Mouse (Mus musculus) forebrain, embryonic 15.5 days (tissue): ENCODE data around the gene Kbtbd13. TPM values are rescaled to one million over a fixed set of nuclear protein-coding genes. Genes with fewer than 3 reads are reported as not detected.

Source experiments
- ATAC-seq: fragments of 200-750 bp; cut with Nextera tagmentation; replicated peaks from 2 replicates; pipeline ENCODE4 v1.8.0; 2017; ENCODE audit warnings: mild to moderate bottlenecking, moderate TSS enrichment, moderate library complexity
- H3K27ac ChIP-seq: fragments of 300-500 bp; sonication (generic); replicated peaks from 2 replicates; pipeline ENCODE4 v1.5.1; 2015; ENCODE audit warnings: mild to moderate bottlenecking, inconsistent platforms
- H3K27me3 ChIP-seq: fragments of 300-500 bp; sonication (generic); 2 replicates; pipeline ENCODE4 v1.6.1; 2015; ENCODE audit warnings: inconsistent platforms
- H3K36me3 ChIP-seq: fragments of 300-500 bp; sonication (generic); 2 replicates; pipeline ENCODE4 v1.6.1; 2015; ENCODE audit warnings: mild to moderate bottlenecking, inconsistent platforms
- H3K4me1 ChIP-seq: fragments of 300-500 bp; sonication (generic); 2 replicates; pipeline ENCODE4 v1.6.1; 2015; ENCODE audit warnings: inconsistent platforms
- H3K4me2 ChIP-seq: fragments of 300-500 bp; sonication (generic); replicated peaks from 2 replicates; pipeline ENCODE4 v1.6.1; 2015; ENCODE audit warnings: mild to moderate bottlenecking, inconsistent platforms
- H3K4me3 ChIP-seq: fragments of 300-500 bp; sonication (generic); 2 replicates; pipeline ENCODE4 v1.5.1; 2015; ENCODE audit warnings: mild to moderate bottlenecking, inconsistent platforms
- H3K9ac ChIP-seq: fragments of 300-500 bp; sonication (generic); replicated peaks from 2 replicates; pipeline ENCODE4 v1.6.1; 2015; ENCODE audit warnings: mild to moderate bottlenecking, inconsistent platforms
- H3K9me3 ChIP-seq: fragments of 300-500 bp; sonication (generic); 2 replicates; pipeline ENCODE4 v1.6.1; 2016; ENCODE audit warnings: inconsistent platforms
- WGBS: fragments of 180-500 bp; shearing (Covaris S2); methylation state at CpG from one replicate; pipeline ENCODE4 v1.1.7; 2015; ENCODE audit warnings: mixed read lengths; 5-methylcytosine and 5-hydroxymethylcytosine counted together
- polyA plus RNA-seq: library from polyadenylated mRNA; unstranded; fragments of >200 nt; fragmentation: Nextera tagmentation; extraction: Ambion mirVana; gene quantifications from 2 replicates; pipeline ENCODE4 v1.2.1, GENCODE M21; 2015

Gene Kbtbd13
- polyA plus RNA-seq, 1 experiment from 2014 or later = 0.56 TPM

DNA sequence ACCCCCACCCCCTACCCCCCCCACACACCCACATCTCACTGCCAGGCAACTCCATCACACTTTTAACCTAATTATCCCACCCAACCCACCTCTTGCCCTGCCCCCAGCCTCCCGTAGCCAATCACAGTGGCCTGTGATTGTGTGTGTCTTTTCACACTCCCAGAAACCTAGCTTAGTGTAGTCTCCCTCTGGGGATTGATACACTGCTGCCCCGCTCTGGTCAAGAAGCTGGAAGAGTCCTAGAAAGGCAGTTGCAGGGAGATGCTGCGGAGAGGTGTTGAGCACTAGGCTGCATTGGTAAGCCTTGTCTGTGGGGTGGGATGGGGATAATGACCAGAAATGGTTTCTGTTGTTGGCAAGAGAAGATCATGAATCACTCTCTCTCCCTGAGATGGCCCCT, 26.3 kb upstream of the Kbtbd13 start:
- Histone ChIP-seq H3K36me3 (no peaks in the 10 kb centered on the region), H3K9me3 (no peaks in the 10 kb centered on the region), H3K4me1 (no peaks in the 10 kb centered on the region), H3K27me3 (no peaks in the 10 kb centered on the region), H3K27ac (no peak overlapping the region), H3K9ac (no peak overlapping the region), H3K4me2 (no peak overlapping the region), H3K4me3 (no peak overlapping the region)
- WGBS = 24% methylated on average over 3 of the region's 3 CpGs
- no peak for ATAC-seq

DNA sequence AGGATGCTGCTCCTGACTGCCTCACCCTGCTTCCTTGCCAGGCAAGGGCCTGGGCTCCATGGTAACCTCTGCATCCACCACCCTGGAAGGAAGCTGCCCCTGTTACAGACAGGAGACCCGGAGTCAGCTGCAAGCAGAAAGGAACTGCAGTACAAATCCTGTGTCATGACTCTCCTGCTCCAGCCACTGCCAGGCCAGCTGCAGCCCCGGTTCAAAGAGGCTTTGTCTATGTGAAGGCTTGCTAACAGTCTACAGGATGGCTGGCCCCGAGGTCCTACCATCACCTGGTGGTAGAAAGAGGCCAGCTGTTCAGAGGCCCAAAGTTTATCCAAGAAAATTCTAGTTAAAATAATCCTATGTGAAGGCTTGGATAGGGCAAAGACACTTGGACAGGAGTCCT, 19.9 kb upstream of the Kbtbd13 start:
- no peak for ATAC-seq
- no peak overlapping the region for H3K4me2 ChIP-seq

DNA sequence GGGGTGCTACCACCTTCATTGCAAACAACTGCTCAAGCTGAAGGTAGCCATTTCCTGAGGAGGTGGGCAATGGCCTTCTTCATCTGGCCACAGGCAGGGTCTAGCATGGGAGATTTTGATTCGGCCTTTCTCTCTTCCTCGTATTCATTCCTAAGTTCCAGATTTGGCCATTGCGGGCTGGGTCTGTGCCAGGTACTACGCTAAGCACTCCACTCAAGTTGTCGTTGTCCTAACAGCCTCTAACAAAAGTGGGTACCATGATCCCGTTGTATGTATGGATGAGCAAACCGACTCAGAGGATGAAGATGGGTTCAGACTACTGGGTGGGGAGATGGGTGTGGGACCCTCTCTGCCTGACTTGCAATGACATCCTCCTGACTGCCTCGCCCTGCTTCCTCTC, 18.9 kb upstream of the Kbtbd13 start:
- Histone ChIP-seq H3K4me3 (no peak overlapping the region), H3K9me3 (no peaks in the 10 kb centered on the region), H3K9ac (no peak overlapping the region), H3K4me1 (no peaks in the 10 kb centered on the region), H3K4me2 (no peak overlapping the region), H3K27ac (no peak overlapping the region), H3K36me3 (no peaks in the 10 kb centered on the region), H3K27me3 (no peaks in the 10 kb centered on the region)
- WGBS = 88% methylated on average over 8 of the region's 8 CpGs
- ATAC-seq = no peak

More for the DNA sequence above, 19.9 kb upstream of the Kbtbd13 start:
- Histone ChIP-seq H3K4me3 (no peak overlapping the region), H3K27ac (no peak overlapping the region), H3K9ac (no peak overlapping the region), H3K4me1 (no peaks in the 10 kb centered on the region), H3K27me3 (no peaks in the 10 kb centered on the region), H3K36me3 (no peaks in the 10 kb centered on the region), H3K9me3 (no peaks in the 10 kb centered on the region)
- 70% methylated on average over 3 of the region's 3 CpGs for WGBS

DNA sequence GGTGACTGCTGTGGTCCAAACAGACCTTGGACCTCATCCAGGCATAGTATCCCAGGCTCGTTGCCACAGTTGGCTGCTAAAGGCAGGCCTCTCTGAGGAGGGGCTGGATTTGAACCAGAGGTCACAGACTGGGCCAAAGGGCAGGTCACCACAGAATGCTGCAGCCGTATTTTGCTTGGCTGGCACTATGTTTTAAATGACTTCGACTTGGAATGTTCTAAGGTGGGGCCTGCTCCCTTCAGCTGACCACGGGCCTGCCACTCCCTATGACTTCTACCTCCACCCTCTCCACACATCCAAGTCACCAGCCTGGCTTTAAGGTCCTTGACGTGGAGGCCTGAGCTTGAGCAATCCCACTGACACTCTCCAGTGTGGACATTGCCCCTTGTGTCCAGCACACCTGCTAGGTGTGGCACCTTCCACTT, 17.4 kb upstream of the Kbtbd13 start:
- Histone ChIP-seq H3K27ac (no peak overlapping the region), H3K4me2 (no peak overlapping the region), H3K4me1 (peaks cover 8% of the 10 kb centered on the region), H3K4me3 (no peak overlapping the region), H3K27me3 (no peaks in the 10 kb centered on the region), H3K36me3 (no peaks in the 10 kb centered on the region), H3K9ac (no peak overlapping the region), H3K9me3 (no peaks in the 10 kb centered on the region)
- no peak for ATAC-seq
- 79% methylated on average over 5 of the region's 5 CpGs for WGBS

DNA sequence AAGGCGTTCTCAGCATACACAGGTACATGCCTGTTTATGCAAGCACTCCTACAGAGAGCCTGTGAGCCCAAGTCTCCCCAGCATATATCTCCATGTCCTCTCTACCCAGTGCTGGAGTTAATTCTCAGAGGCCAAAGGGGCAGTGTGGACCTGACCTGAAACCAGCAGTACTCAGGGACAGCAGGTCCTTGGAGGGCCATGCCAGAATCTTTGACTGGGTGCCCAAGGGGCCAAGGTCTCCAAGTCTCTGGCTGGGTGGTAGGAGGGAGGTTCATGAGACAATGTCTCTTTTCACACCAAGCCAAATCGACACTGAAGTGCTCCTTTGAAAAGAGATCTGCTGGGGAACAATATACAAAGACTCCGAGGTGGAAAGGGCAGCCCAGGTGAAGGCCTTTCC, 16.4 kb upstream of the Kbtbd13 start:
- Histone ChIP-seq H3K4me2 (no peak overlapping the region), H3K36me3 (no peaks in the 10 kb centered on the region), H3K9me3 (no peaks in the 10 kb centered on the region), H3K27ac (no peak overlapping the region), H3K9ac (no peak overlapping the region), H3K4me3 (no peak overlapping the region), H3K4me1 (peaks cover 8% of the 10 kb centered on the region), H3K27me3 (no peaks in the 10 kb centered on the region)
- WGBS = 70% methylated on average over 3 of the region's 3 CpGs
- ATAC-seq = no peak

DNA sequence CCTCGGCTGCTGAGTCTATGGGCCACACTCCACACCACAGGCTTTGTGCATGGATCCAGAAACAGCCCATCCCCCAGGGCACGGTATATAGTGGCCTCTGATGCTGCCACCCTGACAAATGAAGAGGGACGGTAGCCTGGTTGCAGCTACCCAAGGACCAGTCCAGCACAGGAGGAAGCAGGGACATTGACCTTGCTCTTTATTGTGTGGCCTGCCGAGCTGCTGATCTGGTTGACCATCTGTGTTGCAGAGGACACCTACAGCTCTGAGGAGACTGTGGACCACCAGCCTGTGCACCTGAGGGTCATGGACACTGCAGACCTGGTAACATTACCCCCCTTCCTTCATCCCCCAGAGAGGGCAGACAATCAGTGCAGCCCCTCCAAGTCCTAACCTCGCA, 15.9 kb upstream of the Kbtbd13 start:
- no peaks in the 10 kb centered on the region for H3K27me3 ChIP-seq
- WGBS = 93% methylated on average over 5 of the region's 5 CpGs
- H3K4me1 ChIP-seq = peaks cover 8% of the 10 kb centered on the region
- no peak overlapping the region for H3K9ac ChIP-seq
- no peak overlapping the region for H3K4me2 ChIP-seq
- H3K36me3 ChIP-seq = no peaks in the 10 kb centered on the region
- H3K9me3 ChIP-seq = no peaks in the 10 kb centered on the region
- no peak overlapping the region for H3K4me3 ChIP-seq
- ATAC-seq = no peak
- no peak overlapping the region for H3K27ac ChIP-seq

DNA sequence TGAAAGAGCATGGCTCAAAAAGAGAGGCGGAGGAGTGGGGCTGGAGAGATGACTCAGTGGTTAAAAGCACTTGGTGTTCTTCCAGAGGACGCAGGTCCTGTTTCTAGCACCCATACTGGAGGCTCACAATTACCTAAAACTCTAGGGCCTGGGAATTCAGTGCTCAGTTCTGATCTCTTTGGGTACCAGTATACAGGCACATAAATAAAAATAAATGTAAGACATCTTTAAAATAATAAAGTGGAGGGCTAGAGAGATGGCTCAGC, 13.7 kb upstream of the Kbtbd13 start:
- 83% methylated on average over 2 of the region's 2 CpGs for WGBS
- no peak overlapping the region for H3K4me2 ChIP-seq
- H3K36me3 ChIP-seq = no peaks in the 10 kb centered on the region
- H3K27ac ChIP-seq = no peak overlapping the region
- no peaks in the 10 kb centered on the region for H3K9me3 ChIP-seq
- H3K4me3 ChIP-seq = no peak overlapping the region
- no peak overlapping the region for H3K9ac ChIP-seq
- H3K4me1 ChIP-seq = peaks cover 8% of the 10 kb centered on the region
- ATAC-seq = no peak
- H3K27me3 ChIP-seq = no peaks in the 10 kb centered on the region

DNA sequence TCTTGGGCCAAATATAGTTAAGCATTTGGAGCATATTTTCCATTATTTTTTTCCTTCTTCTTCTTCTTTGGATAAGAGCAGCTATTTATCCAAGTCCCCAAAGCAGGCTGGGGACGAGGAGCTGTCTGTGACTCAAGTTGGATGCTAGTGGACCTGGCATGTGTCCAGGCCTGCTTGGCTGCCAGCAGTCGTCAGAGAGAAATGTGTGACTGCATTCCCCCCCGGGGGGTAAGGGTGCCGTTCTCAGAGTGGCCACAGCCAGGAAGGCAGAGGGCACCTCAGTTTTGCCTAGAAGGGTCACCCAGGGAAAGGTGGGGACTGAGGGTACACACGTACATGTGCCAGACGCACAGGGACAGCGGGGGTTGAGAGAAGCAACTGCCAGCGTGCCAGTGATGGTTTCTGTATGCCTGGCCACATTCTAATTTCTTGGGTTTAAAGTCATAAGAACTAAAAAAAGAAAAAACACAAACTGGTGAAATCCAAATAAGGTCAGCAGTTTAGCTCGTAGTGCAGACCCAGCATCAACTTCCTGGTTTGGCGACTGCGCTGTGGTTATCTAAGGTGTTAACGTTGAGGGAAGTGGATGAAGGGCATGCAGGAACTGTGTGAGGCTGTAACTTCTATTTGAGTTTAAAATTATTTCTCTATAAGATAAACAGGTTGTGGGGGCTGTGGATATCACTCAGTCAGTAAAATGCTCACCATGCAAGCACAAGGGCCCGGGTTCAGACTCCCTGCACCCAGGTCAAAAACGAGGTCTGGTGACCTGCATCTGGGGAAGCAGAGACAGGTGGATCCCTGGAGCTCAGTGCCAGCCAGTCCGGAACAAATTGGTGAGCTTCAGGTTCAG, 13.1 kb upstream of the Kbtbd13 start:
- WGBS = 66% methylated on average over 15 of the region's 15 CpGs
- H3K27me3 ChIP-seq = no peaks in the 10 kb centered on the region
- H3K9ac ChIP-seq = no peak overlapping the region
- ATAC-seq = no peak
- H3K36me3 ChIP-seq = no peaks in the 10 kb centered on the region
- peaks cover 8% of the 10 kb centered on the region for H3K4me1 ChIP-seq
- no peak overlapping the region for H3K4me2 ChIP-seq
- H3K4me3 ChIP-seq = no peak overlapping the region
- no peak overlapping the region; the same call in 1 of the 2 replicates for H3K27ac ChIP-seq
- H3K9me3 ChIP-seq = no peaks in the 10 kb centered on the region

DNA sequence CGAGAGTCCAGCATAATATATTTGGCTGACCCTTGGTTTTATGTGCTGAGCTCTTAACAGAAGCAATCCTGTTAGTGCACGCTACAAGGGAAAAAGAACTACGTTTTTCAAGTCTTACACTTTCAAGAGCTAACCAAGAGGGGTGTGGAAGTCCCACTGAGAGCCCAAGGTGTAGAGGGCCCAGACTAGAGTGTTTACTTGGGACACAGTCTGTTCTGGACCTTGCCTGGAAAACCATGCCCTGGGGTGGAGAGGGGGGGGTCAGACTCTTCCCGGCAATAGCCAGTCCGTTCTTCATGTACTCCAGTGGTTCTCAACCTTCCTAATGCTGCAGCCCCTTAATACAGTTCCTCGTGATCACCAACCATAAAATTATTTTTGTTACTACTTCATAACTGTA, 8.5 kb upstream of the Kbtbd13 start:
- no peak for ATAC-seq
- H3K36me3 ChIP-seq = no peaks in the 10 kb centered on the region
- 89% methylated on average over 6 of the region's 6 CpGs for WGBS
- H3K9me3 ChIP-seq = no peaks in the 10 kb centered on the region
- H3K27me3 ChIP-seq = no peaks in the 10 kb centered on the region
- no peak overlapping the region for H3K4me2 ChIP-seq
- no peak overlapping the region for H3K27ac ChIP-seq
- no peak overlapping the region for H3K9ac ChIP-seq
- peaks cover 19% of the 10 kb centered on the region for H3K4me1 ChIP-seq
- no peak overlapping the region for H3K4me3 ChIP-seq

DNA sequence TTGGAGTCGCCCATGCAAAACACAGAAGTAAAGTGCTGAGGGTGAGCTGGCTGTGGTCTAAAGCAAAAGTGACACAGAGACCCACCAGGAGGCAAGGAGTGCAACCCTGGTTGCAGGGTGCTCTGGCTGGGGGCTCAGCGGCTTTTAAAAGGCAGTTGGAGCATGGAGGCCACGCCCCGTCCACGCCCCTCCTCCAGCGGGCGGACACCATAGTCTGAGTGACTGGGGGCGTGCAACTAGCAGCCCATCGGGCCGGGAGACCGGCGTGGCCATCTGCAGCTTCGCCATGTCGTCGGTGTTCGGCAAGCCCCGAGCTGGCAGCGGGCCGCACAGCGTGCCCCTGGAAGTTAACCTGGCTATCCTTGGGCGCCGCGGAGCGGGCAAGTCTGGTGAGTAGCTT, 6.8 kb upstream of the Kbtbd13 start, which contains the start of gene Rasl12:
TSS of gene Rasl12 (plus strand) at position 228 of the 400 bp plus-strand sequence.
- Histone ChIP-seq H3K4me1 (peaks cover 11% of the 10 kb centered on the region; the same call in 1 of the 2 replicates), H3K27me3 (no peaks in the 10 kb centered on the region), H3K9me3 (no peaks in the 10 kb centered on the region), H3K9ac (peak within 1 kb of the TSS; percentile 61), H3K4me3 (peak within 1 kb of the TSS; percentile 49), H3K4me2 (peak within 1 kb of the TSS; percentile 70), H3K36me3 (no peaks in the 10 kb centered on the region), H3K27ac (no peak within 1 kb of the TSS)
- WGBS = under 1% methylated on average over 24 of the region's 24 CpGs
- peak; percentile 80 for ATAC-seq

DNA sequence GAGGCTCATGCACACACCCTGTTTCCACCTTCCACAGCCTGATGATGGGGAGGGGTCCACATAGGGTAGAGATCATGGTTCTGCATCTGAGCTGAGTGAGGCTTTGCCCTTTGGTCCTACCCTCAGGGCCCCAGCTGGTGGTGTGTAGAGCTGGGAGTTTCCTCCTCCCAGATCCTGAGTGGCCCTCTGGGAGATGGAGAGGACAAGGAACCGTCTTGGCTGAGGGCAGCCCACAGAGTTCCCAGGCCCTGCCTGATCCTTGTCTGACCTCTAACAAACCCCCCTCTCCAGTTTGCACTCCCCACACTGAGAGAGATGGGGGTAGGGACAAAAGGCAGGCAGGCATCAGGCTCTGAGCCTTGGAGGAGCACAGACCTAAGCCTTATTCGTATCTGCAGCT, 2.9 kb upstream of the Kbtbd13 start:
- Histone ChIP-seq H3K9me3 (no peaks in the 10 kb centered on the region), H3K27ac (no peak overlapping the region), H3K4me3 (no peak overlapping the region), H3K36me3 (no peaks in the 10 kb centered on the region), H3K4me2 (no peak overlapping the region), H3K9ac (no peak overlapping the region), H3K4me1 (peaks cover 16% of the 10 kb centered on the region), H3K27me3 (peaks cover 32% of the 10 kb centered on the region)
- no peak for ATAC-seq
- 77% methylated on average over 2 of the region's 2 CpGs for WGBS

DNA sequence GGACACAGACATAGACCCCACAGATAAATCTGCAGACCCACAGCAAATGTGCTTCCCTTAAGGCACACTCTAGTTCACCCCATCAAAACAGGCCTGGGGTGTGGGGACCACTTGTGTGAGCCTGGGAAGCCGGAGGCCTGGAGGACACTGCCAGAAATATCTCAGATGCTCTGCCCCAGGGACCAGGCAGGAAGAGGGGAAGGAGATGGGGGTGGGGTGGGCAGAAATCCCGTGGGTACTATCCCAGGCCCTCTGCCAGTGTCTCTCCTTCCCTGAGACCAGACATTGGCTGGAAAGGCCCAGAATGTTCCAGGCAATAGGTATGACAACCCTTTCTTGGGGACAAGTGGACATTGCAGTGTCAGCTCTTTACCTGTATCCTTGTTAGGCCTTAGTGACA, 2.2 kb upstream of the Kbtbd13 start:
- Histone ChIP-seq H3K9ac (no peak overlapping the region), H3K4me3 (no peak overlapping the region), H3K36me3 (no peaks in the 10 kb centered on the region), H3K9me3 (no peaks in the 10 kb centered on the region), H3K4me1 (peaks cover 13% of the 10 kb centered on the region), H3K27me3 (peaks cover 33% of the 10 kb centered on the region), H3K27ac (no peak overlapping the region), H3K4me2 (no peak overlapping the region)
- no peak for ATAC-seq
- WGBS = 75% methylated on average over 2 of the region's 2 CpGs
